Mouse (Mus musculus): ENCODE measurements at regions not wholly inside any gene's neighbourhood (a gene's known extent, or its start where the extent isn't known, plus 50 kb on each side); places are given as distances from the start of the nearest gene placed in this dataset.

- TF ChIP-seq CTCF (IDR thresholded peaks at IDR 0.05; ENCODE audit: low read depth) = no peak
- no peak for TF ChIP-seq EP300 (IDR thresholded peaks at IDR 0.05; ENCODE audit: low read depth)
These were observed 205.7 kb upstream of the Tet2 start for GRCm38 (mm10) chr3:133750606-133751005.

Data from liver, postnatal 0 days (tissue).